Mouse (Mus musculus) thymus, adult 2 months (tissue): ENCODE data around the gene Krt75. TPM values are rescaled to one million over a fixed set of nuclear protein-coding genes. Genes with fewer than 3 reads are reported as not detected.

ENCODE experiments used
- DNase-seq: peaks from one replicate; pipeline ENCODE4 v3.0.0; 2021
- H3K27ac ChIP-seq: fragments of 200-500 bp; 2 replicates; pipeline ENCODE4 v1.5.1; 2012; ENCODE audit warnings: low read length, control low read depth; ENCODE audit not compliant: control insufficient read depth, insufficient read depth
- H3K27me3 ChIP-seq: fragments of 200-500 bp; 2 replicates; pipeline ENCODE4 v1.6.1; 2012; ENCODE audit warnings: mild to moderate bottlenecking, low read length, moderate library complexity, mixed read lengths; ENCODE audit not compliant: control insufficient read depth, insufficient read depth
- H3K36me3 ChIP-seq: fragments of 200-500 bp; 2 replicates; pipeline ENCODE4 v1.6.1; 2012; ENCODE audit warnings: mild to moderate bottlenecking, low read length, moderate library complexity; ENCODE audit not compliant: control insufficient read depth, insufficient read depth
- H3K4me1 ChIP-seq: fragments of 200-500 bp; replicated peaks from 2 replicates; pipeline ENCODE4 v1.6.1; 2012; ENCODE audit warnings: low read length; ENCODE audit not compliant: control insufficient read depth, insufficient read depth
- H3K4me3 ChIP-seq: fragments of 200-500 bp; 2 replicates; pipeline ENCODE4 v1.5.1; 2012; ENCODE audit warnings: mild to moderate bottlenecking, low read length, control low read depth, moderate library complexity; ENCODE audit not compliant: control insufficient read depth, insufficient read depth
- CTCF ChIP-seq: fragments of 200-500 bp; IDR thresholded peaks from 2 replicates; pipeline ENCODE4 v1.5.1; 2012; ENCODE audit warnings: mild to moderate bottlenecking, control low read depth, low read length, moderate library complexity, borderline replicate concordance; ENCODE audit not compliant: control insufficient read depth, poor library complexity, insufficient read depth; ENCODE audit errors: extremely low read depth
- POLR2A ChIP-seq: fragments of 200-500 bp; IDR thresholded peaks from 2 replicates; pipeline ENCODE4 v1.6.1; 2012; ENCODE audit warnings: mild to moderate bottlenecking, low read length, control low read depth, moderate library complexity; ENCODE audit not compliant: control insufficient read depth, poor library complexity, insufficient read depth; ENCODE audit errors: extremely low read depth
- WGBS: fragments of 180-500 bp; shearing (Covaris S2); methylation state at CpG from one replicate; pipeline ENCODE4 v1.1.7; 2018; 5-methylcytosine and 5-hydroxymethylcytosine counted together
- polyA plus RNA-seq: library from polyadenylated mRNA; depleted of rRNA; stranded (reverse); fragments of >200 nt; gene quantifications from 2 replicates; pipeline ENCODE4 v1.2.3, GENCODE M21; 2012

Krt75 gene
- polyA plus RNA-seq, 1 experiment: 0.49 TPM

- no peak for TF ChIP-seq POLR2A
- no peak for TF ChIP-seq CTCF
- H3K36me3 ChIP-seq: no peaks in the 10 kb centered on the region
- WGBS: 78% methylated on average over 3 of the region's 3 CpGs
- no peaks in the 10 kb centered on the region for H3K27me3 ChIP-seq
- H3K27ac ChIP-seq: no peak overlapping the region
- no peak overlapping the region for H3K4me3 ChIP-seq
- DNase-seq: no peak
- no peaks in the 10 kb centered on the region for H3K4me1 ChIP-seq
Observed at GRCm38 (mm10) chr15:101544478-101544877, 29.2 kb downstream of the Krt75 start.

GRCm38 (mm10) chr15:101542543-101542942 lies 31.2 kb downstream of the Krt75 start:
- Histone ChIP-seq H3K27ac (no peak overlapping the region), H3K36me3 (no peaks in the 10 kb centered on the region), H3K27me3 (no peaks in the 10 kb centered on the region), H3K4me3 (no peak overlapping the region), H3K4me1 (no peaks in the 10 kb centered on the region)
- TF ChIP-seq CTCF (no peak), POLR2A (no peak)
- DNase-seq: no peak
- 70% methylated on average over 9 of the region's 9 CpGs for WGBS

GRCm38 (mm10) chr15:101538580-101538900 lies 35.2 kb downstream of the Krt75 start:
- TF ChIP-seq POLR2A (no peak), CTCF (no peak)
- no peak for DNase-seq
- WGBS: 65% methylated on average over 4 of the region's 4 CpGs

GRCm38 (mm10) chr15:101537864-101538579 lies 35.7 kb downstream of the Krt75 start:
- H3K27ac ChIP-seq: no peak overlapping the region
- no peaks in the 10 kb centered on the region for H3K27me3 ChIP-seq
- H3K4me3 ChIP-seq: no peak overlapping the region
- WGBS: 46% methylated on average over 7 of the region's 7 CpGs
- TF ChIP-seq CTCF: no peak
- no peak for TF ChIP-seq POLR2A
- DNase-seq: no peak
- no peaks in the 10 kb centered on the region for H3K4me1 ChIP-seq
- no peaks in the 10 kb centered on the region for H3K36me3 ChIP-seq

More at GRCm38 (mm10) chr15:101538580-101538900, 35.2 kb downstream of the Krt75 start:
- no peaks in the 10 kb centered on the region for H3K27me3 ChIP-seq
- no peaks in the 10 kb centered on the region for H3K4me1 ChIP-seq
- no peaks in the 10 kb centered on the region for H3K36me3 ChIP-seq
- H3K4me3 ChIP-seq: no peak overlapping the region
- no peak overlapping the region for H3K27ac ChIP-seq

GRCm38 (mm10) chr15:101536054-101536850 lies 37.5 kb downstream of the Krt75 start:
- TF ChIP-seq CTCF: no peak
- TF ChIP-seq POLR2A: no peak
- 46% methylated on average over 9 of the region's 9 CpGs for WGBS
- Histone ChIP-seq H3K36me3 (no peaks in the 10 kb centered on the region), H3K27ac (no peak overlapping the region), H3K4me3 (no peak overlapping the region), H3K4me1 (no peaks in the 10 kb centered on the region), H3K27me3 (no peaks in the 10 kb centered on the region)
- no peak for DNase-seq

GRCm38 (mm10) chr15:101532720-101533119 lies 41.0 kb downstream of the Krt75 start, which contains the start of gene Krt84:
TSS of gene Krt84 (minus strand) at chr15:101532820.
- H3K4me3 ChIP-seq: no peak within 1 kb of the TSS
- H3K4me1 ChIP-seq: no peaks in the 10 kb centered on the region
- no peaks in the 10 kb centered on the region for H3K27me3 ChIP-seq
- TF ChIP-seq CTCF: no peak
- no peak for TF ChIP-seq POLR2A
- WGBS: 82% methylated on average over 7 of the region's 7 CpGs
- no peaks in the 10 kb centered on the region for H3K36me3 ChIP-seq
- no peak for DNase-seq
- no peak within 1 kb of the TSS for H3K27ac ChIP-seq
